Mouse (Mus musculus) C2C12 (cell line): ENCODE data around the gene Pak6. TPM values are rescaled to one million over a fixed set of nuclear protein-coding genes. Genes with fewer than 3 reads are reported as not detected.

Experiments
- H3K27me3 ChIP-seq: one replicate; pipeline ENCODE4 v1.6.1; 2011; ENCODE audit not compliant: control insufficient read depth, insufficient read depth, insufficient read length
- H3K36me3 ChIP-seq: one replicate; pipeline ENCODE4 v1.6.1; 2011; ENCODE audit not compliant: control insufficient read depth, insufficient read depth
- H3K4me3 ChIP-seq: one replicate; pipeline ENCODE4 v1.5.1; 2011; ENCODE audit warnings: mild to moderate bottlenecking, control low read depth; ENCODE audit not compliant: poor library complexity, insufficient read depth, severe bottlenecking
- H3K79me2 ChIP-seq: one replicate; pipeline ENCODE4 v1.6.1; 2011; ENCODE audit not compliant: control insufficient read depth, insufficient read depth
- H3K79me3 ChIP-seq: one replicate; pipeline ENCODE4 v1.6.1; 2011; ENCODE audit warnings: low read depth, control low read depth
- H3ac ChIP-seq: one replicate; pipeline ENCODE3; 2011; ENCODE audit warnings: low read depth; ENCODE audit not compliant: control insufficient read depth, insufficient read length
- CEBPB ChIP-seq: IDR thresholded peaks from one replicate; pipeline ENCODE4 v1.6.1; 2011; ENCODE audit warnings: low read depth, mild to moderate bottlenecking, control low read depth, moderate library complexity
- CTCF ChIP-seq: IDR thresholded peaks from one replicate; pipeline ENCODE4 v1.5.1; 2011; ENCODE audit not compliant: control insufficient read depth, insufficient read depth, insufficient read length
- FOSL1 ChIP-seq: IDR thresholded peaks from one replicate; pipeline ENCODE4 v1.8.0; 2011; ENCODE audit warnings: mild to moderate bottlenecking, low read length; ENCODE audit not compliant: poor library complexity, insufficient read depth, severe bottlenecking
- MAX ChIP-seq: IDR thresholded peaks from one replicate; pipeline ENCODE4 v1.6.1; 2011; ENCODE audit warnings: mild to moderate bottlenecking, control low read depth
- MYOD1 ChIP-seq: IDR thresholded peaks from one replicate; pipeline ENCODE4 v1.6.1; 2011; ENCODE audit warnings: low read depth; ENCODE audit not compliant: control insufficient read depth, insufficient read length
- MYOG ChIP-seq: IDR thresholded peaks from one replicate; pipeline ENCODE4 v1.6.1; 2011; ENCODE audit not compliant: control insufficient read depth, insufficient read length; ENCODE audit errors: extremely low read depth
- USF1 ChIP-seq: IDR thresholded peaks from one replicate; pipeline ENCODE4 v1.6.1; 2011; ENCODE audit warnings: low read depth, mild to moderate bottlenecking, control low read depth, moderate library complexity
- polyA plus RNA-seq: library from polyadenylated mRNA; unstranded; fragments of >200 nt; fragmentation: generic; extraction: Trizol; gene quantifications from one replicate; pipeline ENCODE4 v1.2.1, GENCODE M21; 2012; ENCODE audit warnings: missing spikeins

The Pak6 gene
- polyA plus RNA-seq, 1 experiment: 0.13 TPM

DNA sequence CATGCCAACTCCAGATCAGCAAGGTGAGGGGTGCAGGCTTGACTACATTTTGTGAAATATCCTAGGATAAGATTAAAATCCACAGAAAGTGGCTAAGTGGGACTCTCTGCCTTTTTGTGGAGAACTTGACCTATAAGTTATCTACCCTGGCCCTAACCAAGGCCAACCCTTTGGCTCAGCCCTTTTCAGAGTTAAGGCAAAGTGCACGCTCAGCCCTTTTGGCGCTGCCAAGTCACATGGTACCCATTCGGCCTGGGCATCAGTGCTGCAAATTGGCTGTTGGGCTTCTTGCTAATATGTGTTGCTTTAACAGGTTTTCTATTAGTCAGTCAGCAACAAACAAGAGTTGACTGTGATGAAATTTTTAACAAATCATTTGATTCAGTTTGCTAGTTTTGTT is 24.7 kb downstream of the Pak6 start:
- H3K36me3 ChIP-seq: no peaks in the 10 kb centered on the region
- no peaks in the 10 kb centered on the region for H3K79me3 ChIP-seq
- H3ac ChIP-seq: no peak overlapping the region
- no peak for TF ChIP-seq CEBPB
- no peak for TF ChIP-seq MYOD1
- TF ChIP-seq CTCF: no peak
- H3K4me3 ChIP-seq: no peak overlapping the region
- H3K79me2 ChIP-seq: no peaks in the 10 kb centered on the region
- peaks cover 8% of the 10 kb centered on the region for H3K27me3 ChIP-seq

DNA sequence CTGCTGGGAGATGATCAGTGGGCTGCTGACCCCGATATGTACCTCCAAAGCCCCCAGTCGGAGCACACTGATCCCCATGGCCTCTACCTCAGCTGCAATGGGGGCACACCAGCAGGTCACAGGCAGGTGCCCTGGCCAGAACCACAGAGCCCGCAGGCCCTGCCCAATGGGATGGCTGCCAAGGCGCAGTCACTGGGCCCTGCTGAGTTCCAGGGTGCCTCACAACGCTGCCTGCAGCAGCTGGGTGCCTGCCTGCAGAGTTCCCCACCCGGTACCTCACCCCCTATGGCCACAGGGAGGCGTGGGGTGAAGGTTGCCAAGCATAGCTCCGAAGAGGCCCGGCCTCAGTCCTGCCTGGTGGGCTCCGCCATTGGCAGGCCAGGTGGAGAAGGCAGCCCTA is 26.8 kb downstream of the Pak6 start:
- peaks cover 19% of the 10 kb centered on the region for H3K27me3 ChIP-seq
- H3K4me3 ChIP-seq: no peak overlapping the region
- H3K79me3 ChIP-seq: no peaks in the 10 kb centered on the region
- H3K79me2 ChIP-seq: no peaks in the 10 kb centered on the region
- no peaks in the 10 kb centered on the region for H3K36me3 ChIP-seq
- H3ac ChIP-seq: no peak overlapping the region
- TF ChIP-seq CTCF (no peak), USF1 (no peak), MYOG (no peak), FOSL1 (no peak), MYOD1 (no peak), CEBPB (no peak), MAX (no peak)

DNA sequence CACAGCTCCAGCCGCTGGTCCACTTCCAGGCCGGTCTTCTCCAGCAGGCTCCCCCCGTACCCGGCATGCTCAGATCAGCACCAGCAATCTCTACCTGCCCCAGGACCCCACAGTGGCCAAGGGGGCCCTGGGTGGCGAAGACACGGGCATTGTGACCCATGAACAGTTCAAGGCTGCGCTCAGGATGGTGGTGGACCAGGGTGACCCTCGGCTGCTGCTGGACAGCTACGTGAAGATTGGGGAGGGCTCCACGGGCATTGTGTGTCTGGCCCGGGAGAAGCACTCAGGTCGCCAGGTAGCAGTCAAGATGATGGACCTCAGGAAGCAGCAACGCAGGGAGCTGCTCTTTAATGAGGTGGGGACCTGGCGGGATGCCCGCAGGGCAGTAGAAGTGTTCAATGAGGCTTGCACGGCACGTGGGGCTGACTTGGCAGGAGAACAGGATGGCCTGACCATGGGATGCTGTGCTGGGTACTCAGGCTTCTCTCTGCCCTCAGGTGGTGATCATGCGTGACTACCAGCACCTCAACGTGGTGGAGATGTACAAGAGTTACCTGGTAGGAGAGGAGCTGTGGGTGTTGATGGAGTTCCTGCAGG is 30.4 kb downstream of the Pak6 start:
- Histone ChIP-seq H3ac (no peak overlapping the region), H3K27me3 (peaks cover 14% of the 10 kb centered on the region)
- TF ChIP-seq CEBPB (no peak), MYOG (no peak), USF1 (no peak), CTCF (no peak), MYOD1 (no peak), FOSL1 (no peak), MAX (no peak)

DNA sequence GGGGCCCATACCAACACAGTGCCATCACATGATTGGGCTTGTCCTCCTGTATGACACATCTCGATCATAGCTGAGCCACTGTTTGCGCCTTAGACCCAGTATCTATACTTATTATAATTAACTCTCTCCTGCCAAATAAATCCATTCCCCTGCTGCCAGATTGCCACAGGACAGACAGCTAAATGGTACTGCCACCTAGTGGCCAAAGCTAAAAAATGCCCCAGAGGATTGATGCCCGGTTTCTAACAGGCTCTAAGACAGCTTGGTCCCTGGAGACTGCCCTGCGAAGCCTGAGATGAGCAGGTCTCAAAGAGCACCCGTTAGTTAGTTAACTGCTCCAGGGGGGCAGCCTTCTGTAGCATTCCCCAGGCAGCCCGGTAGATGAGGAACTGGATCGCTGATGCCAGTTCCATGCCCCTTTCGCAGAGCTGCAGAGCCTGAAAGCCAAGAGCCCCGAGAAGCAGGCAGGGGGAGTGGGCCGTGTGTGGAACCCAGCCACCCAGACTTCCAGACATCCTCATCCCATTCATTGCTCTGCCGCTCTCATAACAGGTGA is 32.7 kb downstream of the Pak6 start:
- Histone ChIP-seq H3K27me3 (peaks cover 11% of the 10 kb centered on the region), H3ac (no peak overlapping the region), H3K79me2 (no peaks in the 10 kb centered on the region), H3K4me3 (no peak overlapping the region), H3K79me3 (no peaks in the 10 kb centered on the region), H3K36me3 (no peaks in the 10 kb centered on the region)
- TF ChIP-seq MAX (no peak), FOSL1 (no peak), CEBPB (no peak), MYOD1 (no peak), CTCF (peak; percentile 26), USF1 (no peak)

More for the DNA sequence above, 30.4 kb downstream of the Pak6 start:
- H3K4me3 ChIP-seq: no peak overlapping the region
- no peaks in the 10 kb centered on the region for H3K79me2 ChIP-seq
- no peaks in the 10 kb centered on the region for H3K36me3 ChIP-seq
- no peaks in the 10 kb centered on the region for H3K79me3 ChIP-seq

DNA sequence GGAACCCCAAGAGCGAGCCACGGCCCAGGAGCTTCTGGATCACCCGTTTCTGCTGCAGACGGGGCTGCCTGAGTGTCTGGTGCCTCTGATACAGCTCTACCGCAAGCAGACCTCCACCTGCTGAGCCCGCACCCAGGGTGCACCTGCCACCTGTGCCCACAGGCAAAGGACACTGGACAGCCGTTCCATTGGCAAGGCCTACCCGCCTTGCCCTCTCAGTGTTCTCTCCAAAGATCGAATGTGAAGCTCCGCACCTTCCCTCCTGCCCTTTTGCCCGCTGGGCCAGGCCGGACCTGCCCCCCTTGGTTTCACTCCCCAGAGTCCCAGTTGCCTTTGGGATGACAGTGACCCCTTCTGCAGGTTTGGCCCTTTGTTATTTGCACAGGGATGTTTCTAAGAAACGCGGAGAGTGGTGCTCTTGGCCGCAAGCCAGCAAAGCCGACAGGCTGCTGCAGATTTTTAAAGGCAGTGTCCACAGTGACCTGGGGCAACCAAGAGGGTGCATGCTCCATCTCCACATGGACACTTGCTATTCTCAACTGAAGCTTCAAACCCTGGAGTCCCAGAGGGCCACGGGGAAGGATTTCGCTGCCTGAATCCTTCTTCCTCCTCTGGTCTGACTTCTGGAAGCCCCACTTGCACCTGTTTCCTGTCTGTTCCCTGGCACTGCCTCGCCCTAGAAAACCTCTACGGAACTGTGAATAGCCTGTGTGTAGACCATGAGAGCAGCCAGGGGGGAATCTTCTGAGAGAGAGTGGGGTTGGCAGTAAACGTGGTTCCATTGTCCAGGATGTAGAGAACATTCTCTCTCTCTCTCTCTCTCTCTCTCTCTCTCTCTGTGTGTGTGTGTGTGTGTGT is 33.6 kb downstream of the Pak6 start:
- Histone ChIP-seq H3K36me3 (no peaks in the 10 kb centered on the region), H3K27me3 (peaks cover 11% of the 10 kb centered on the region), H3K79me2 (no peaks in the 10 kb centered on the region), H3K79me3 (no peaks in the 10 kb centered on the region), H3K4me3 (no peak overlapping the region), H3ac (no peak overlapping the region)
- TF ChIP-seq USF1: no peak
- TF ChIP-seq MYOD1: peak; percentile 44
